Mouse (Mus musculus) thymus, adult 18-20 months (tissue): ENCODE data around the gene Tmprss6.

Source experiments
- DNase-seq, 2 experiments: peaks; one replicate each; pipeline ENCODE4 v3.0.0; 2022; ENCODE audit warnings: mixed read lengths in 2 of 2

The Tmprss6 gene

GRCm38 (mm10) chr15:78443857-78444256 lies 24.6 kb downstream of the Tmprss6 start:
- no peak for DNase-seq

GRCm38 (mm10) chr15:78442231-78442630 lies 26.2 kb downstream of the Tmprss6 start:
- DNase-seq = no peak

GRCm38 (mm10) chr15:78438973-78439372 lies 29.5 kb downstream of the Tmprss6 start:
- no peak for DNase-seq

- DNase-seq = no peak
Measured at GRCm38 (mm10) chr15:78438505-78438904, 29.9 kb downstream of the Tmprss6 start.

- DNase-seq = no peak
Measured at GRCm38 (mm10) chr15:78438018-78438394, 30.4 kb downstream of the Tmprss6 start.

- no peak for DNase-seq
Measured at GRCm38 (mm10) chr15:78437237-78438017, 31.0 kb downstream of the Tmprss6 start.

GRCm38 (mm10) chr15:78436380-78437192 lies 31.8 kb downstream of the Tmprss6 start:
- no peak for DNase-seq

GRCm38 (mm10) chr15:78435681-78436080 lies 32.8 kb downstream of the Tmprss6 start:
- no peak for DNase-seq

GRCm38 (mm10) chr15:78434896-78435520 lies 33.4 kb downstream of the Tmprss6 start:
- DNase-seq = no peak

- DNase-seq = no peak
Measured at GRCm38 (mm10) chr15:78431541-78432121, 36.8 kb downstream of the Tmprss6 start.

- DNase-seq = no peak
Measured at GRCm38 (mm10) chr15:78430874-78431273, 37.6 kb downstream of the Tmprss6 start.

- no peak for DNase-seq
Measured at GRCm38 (mm10) chr15:78429871-78430622, 38.4 kb downstream of the Tmprss6 start.

GRCm38 (mm10) chr15:78429139-78429459 lies 39.3 kb downstream of the Tmprss6 start:
- DNase-seq = no peak

- DNase-seq = no peak
Measured at GRCm38 (mm10) chr15:78428391-78429138, 39.9 kb downstream of the Tmprss6 start, which contains the start of gene Kctd17. Gene Kctd17 (plus strand): TSS chr15:78428564.

- DNase-seq = no peak
Measured at GRCm38 (mm10) chr15:78425230-78425629, 43.2 kb downstream of the Tmprss6 start.

GRCm38 (mm10) chr15:78424507-78424906 lies 43.9 kb downstream of the Tmprss6 start:
- DNase-seq = no peak

- peak; percentile 67 to 69 for DNase-seq
Measured at GRCm38 (mm10) chr15:78422046-78422956, 46.1 kb downstream of the Tmprss6 start.

GRCm38 (mm10) chr15:78420395-78420794 lies 48.0 kb downstream of the Tmprss6 start:
- DNase-seq = no peak

GRCm38 (mm10) chr15:78416937-78417336 lies 51.5 kb downstream of the Tmprss6 start:
- no peak for DNase-seq

GRCm38 (mm10) chr15:78414157-78414556 lies 54.3 kb downstream of the Tmprss6 start:
- DNase-seq = no peak

GRCm38 (mm10) chr15:78413719-78414117 lies 54.7 kb downstream of the Tmprss6 start:
- DNase-seq = no peak
